Mouse (Mus musculus) thymus, postnatal 25 days (tissue): ENCODE measurements around the gene Hoxb7.
A peak's percentile ranks its signal among the peaks of the same experiment; 100 is the strongest.

Experiments
- DNase-seq: peaks from one replicate; pipeline ENCODE4 v3.0.0; 2022

Hoxb7 gene

GRCm38 (mm10) chr11:96301837-96302236 is 15.4 kb downstream of the Hoxb7 start:
- no peak for DNase-seq

GRCm38 (mm10) chr11:96302381-96303150 is 16.1 kb downstream of the Hoxb7 start:
- DNase-seq: no peak

- DNase-seq: peak; percentile 72
Measured at GRCm38 (mm10) chr11:96303151-96304099, 17.0 kb downstream of the Hoxb7 start, which contains the start of gene Hoxb5. TSS of gene Hoxb5 (plus strand) at chr11:96303336.

GRCm38 (mm10) chr11:96304381-96305195 is 18.2 kb downstream of the Hoxb7 start:
- no peak for DNase-seq

- DNase-seq: no peak
Measured at GRCm38 (mm10) chr11:96305505-96306182, 19.2 kb downstream of the Hoxb7 start.

GRCm38 (mm10) chr11:96306183-96306907 is 19.9 kb downstream of the Hoxb7 start:
- DNase-seq: no peak

GRCm38 (mm10) chr11:96306908-96307269 is 20.5 kb downstream of the Hoxb7 start:
- no peak for DNase-seq

- DNase-seq: no peak
Measured at GRCm38 (mm10) chr11:96308763-96309162, 22.3 kb downstream of the Hoxb7 start.

- DNase-seq: no peak
Measured at GRCm38 (mm10) chr11:96309288-96309687, 22.9 kb downstream of the Hoxb7 start.

- DNase-seq: no peak
Measured at GRCm38 (mm10) chr11:96310183-96310938, 23.9 kb downstream of the Hoxb7 start.

- DNase-seq: no peak
Measured at GRCm38 (mm10) chr11:96311097-96311496, 24.7 kb downstream of the Hoxb7 start.

GRCm38 (mm10) chr11:96311520-96312417 is 25.3 kb downstream of the Hoxb7 start:
- peak; percentile 64 for DNase-seq

- DNase-seq: no peak
Measured at GRCm38 (mm10) chr11:96313134-96313533, 26.7 kb downstream of the Hoxb7 start.

GRCm38 (mm10) chr11:96313806-96314428 is 27.5 kb downstream of the Hoxb7 start:
- no peak for DNase-seq

GRCm38 (mm10) chr11:96314671-96315343 is 28.4 kb downstream of the Hoxb7 start:
- no peak for DNase-seq

- DNase-seq: no peak
Measured at GRCm38 (mm10) chr11:96315344-96315681, 28.9 kb downstream of the Hoxb7 start.

- no peak for DNase-seq
Measured at GRCm38 (mm10) chr11:96316696-96317607, 30.5 kb downstream of the Hoxb7 start.
